Mouse (Mus musculus) olfactory bulb, adult 2 months (tissue): Measurements from ENCODE around the gene Slc35d1. TPM values are rescaled to one million over a fixed set of nuclear protein-coding genes. Genes with fewer than 3 reads are reported as not detected.
A peak's percentile ranks its signal among the peaks of the same experiment; 100 is the strongest.

Experiments
- H3K27ac ChIP-seq: fragments of 200-500 bp; 2 replicates; pipeline ENCODE4 v1.5.1; 2012; ENCODE audit warnings: low read depth, low read length; ENCODE audit not compliant: insufficient read depth
- H3K4me1 ChIP-seq: fragments of 200-500 bp; 2 replicates; pipeline ENCODE4 v1.6.1; 2012; ENCODE audit warnings: low read length; ENCODE audit not compliant: control insufficient read depth, insufficient read depth
- H3K4me3 ChIP-seq: fragments of 200-500 bp; 2 replicates; pipeline ENCODE4 v1.5.1; 2012; ENCODE audit warnings: mild to moderate bottlenecking, low read depth, low read length, moderate library complexity; ENCODE audit not compliant: insufficient read depth
- CTCF ChIP-seq: fragments of 200-500 bp; IDR thresholded peaks from 2 replicates; pipeline ENCODE4 v1.5.1; 2012; ENCODE audit warnings: low read depth, mild to moderate bottlenecking, low read length, moderate library complexity; ENCODE audit not compliant: insufficient read depth
- POLR2A ChIP-seq: fragments of 200-500 bp; IDR thresholded peaks from 2 replicates; pipeline ENCODE4 v1.6.1; 2012; ENCODE audit warnings: mild to moderate bottlenecking, low read depth, low read length, moderate library complexity; ENCODE audit not compliant: insufficient read depth
- WGBS: fragments of 180-500 bp; shearing (Covaris S2); methylation state at CpG from one replicate; pipeline ENCODE4 v1.1.7; 2018; 5-methylcytosine and 5-hydroxymethylcytosine counted together
- polyA plus RNA-seq: library from polyadenylated mRNA; stranded (reverse); fragments of >200 nt; gene quantifications from 2 replicates; pipeline ENCODE4 v1.2.4, GENCODE M21; 2012; ENCODE audit warnings: low replicate concordance; ENCODE audit not compliant: missing spikeins, insufficient read depth, insufficient read length

Gene Slc35d1
- polyA plus RNA-seq, 1 experiment, result not detected

GRCm38 (mm10) chr4:103197401-103197800 lies 17.6 kb downstream of the Slc35d1 start:
- TF ChIP-seq POLR2A (no peak), CTCF (no peak)
- Histone ChIP-seq H3K4me1 (no peaks in the 10 kb centered on the region; the same call in 1 of the 2 replicates), H3K27ac (no peak overlapping the region), H3K4me3 (no peak overlapping the region)
- WGBS, result 77% methylated on average over 8 of the region's 8 CpGs

- TF ChIP-seq POLR2A (no peak), CTCF (no peak)
- H3K4me3 ChIP-seq, result no peak overlapping the region
- no peak overlapping the region for H3K27ac ChIP-seq
- no peaks in the 10 kb centered on the region for H3K4me1 ChIP-seq
- 94% methylated on average over 2 of the region's 2 CpGs for WGBS
These were observed 22.5 kb downstream of the Slc35d1 start for GRCm38 (mm10) chr4:103192421-103192820.

GRCm38 (mm10) chr4:103188786-103189640 lies 26.0 kb downstream of the Slc35d1 start:
- Histone ChIP-seq H3K27ac (no peak overlapping the region), H3K4me1 (no peaks in the 10 kb centered on the region), H3K4me3 (no peak overlapping the region)
- TF ChIP-seq CTCF (no peak), POLR2A (no peak)
- WGBS, result 83% methylated on average over 8 of the region's 8 CpGs

- WGBS, result 41% methylated on average over 8 of the region's 8 CpGs
- no peak overlapping the region for H3K4me3 ChIP-seq
- TF ChIP-seq CTCF, result no peak
- TF ChIP-seq POLR2A, result no peak
- peaks cover 8% of the 10 kb centered on the region for H3K4me1 ChIP-seq
- no peak overlapping the region for H3K27ac ChIP-seq
These were observed 34.6 kb downstream of the Slc35d1 start for GRCm38 (mm10) chr4:103180300-103180888.

GRCm38 (mm10) chr4:103179581-103179980 lies 35.4 kb downstream of the Slc35d1 start:
- TF ChIP-seq CTCF (no peak), POLR2A (no peak)
- 28% methylated on average over 3 of the region's 3 CpGs for WGBS
- Histone ChIP-seq H3K27ac (no peak overlapping the region; the same call in 1 of the 2 replicates), H3K4me1 (peaks cover 9% of the 10 kb centered on the region), H3K4me3 (no peak overlapping the region)

- H3K4me3 ChIP-seq, result no peak overlapping the region
- TF ChIP-seq CTCF (no peak), POLR2A (no peak)
- WGBS, result 63% methylated on average over 7 of the region's 7 CpGs
- H3K27ac ChIP-seq, result peak overlapping the region; percentile 29
- peaks cover 16% of the 10 kb centered on the region for H3K4me1 ChIP-seq
These were observed 36.2 kb downstream of the Slc35d1 start for GRCm38 (mm10) chr4:103178635-103179318.

GRCm38 (mm10) chr4:103177681-103178080 lies 37.3 kb downstream of the Slc35d1 start:
- WGBS, result 44% methylated on average over 1 of the region's 1 CpGs
- TF ChIP-seq POLR2A (no peak), CTCF (no peak)
- peaks cover 17% of the 10 kb centered on the region for H3K4me1 ChIP-seq
- H3K4me3 ChIP-seq, result no peak overlapping the region
- no peak overlapping the region for H3K27ac ChIP-seq

GRCm38 (mm10) chr4:103174001-103174400 lies 41.0 kb downstream of the Slc35d1 start:
- no peak for TF ChIP-seq POLR2A
- TF ChIP-seq CTCF, result no peak
- no peak overlapping the region for H3K27ac ChIP-seq
- peaks cover 13% of the 10 kb centered on the region for H3K4me1 ChIP-seq
- no peak overlapping the region for H3K4me3 ChIP-seq
- 75% methylated on average over 7 of the region's 7 CpGs for WGBS

- Histone ChIP-seq H3K27ac (no peak overlapping the region), H3K4me1 (peaks cover 13% of the 10 kb centered on the region), H3K4me3 (no peak overlapping the region)
- TF ChIP-seq CTCF (no peak), POLR2A (no peak)
- WGBS, result 72% methylated on average over 6 of the region's 6 CpGs
These were observed 41.5 kb downstream of the Slc35d1 start for GRCm38 (mm10) chr4:103173507-103173906.
